Mouse (Mus musculus) liver, postnatal 0 days (tissue): ENCODE measurements around the gene Slc39a8. TPM values are rescaled to one million over a fixed set of nuclear protein-coding genes. Genes with fewer than 3 reads are reported as not detected.

ENCODE experiments used
- ATAC-seq: fragments of 200-750 bp; cut with Nextera tagmentation; 2 replicates; pipeline ENCODE4 v1.8.0; 2017; ENCODE audit warnings: mild to moderate bottlenecking, moderate library complexity
- DNase-seq: peaks from one replicate; pipeline ENCODE4 v3.0.0-alpha.2; 2016
- H3K27ac ChIP-seq: fragments of 300-500 bp; sonication (generic); 2 replicates; pipeline ENCODE4 v1.5.1; 2014; ENCODE audit warnings: antibody characterized with exemption, moderate library complexity, mild to moderate bottlenecking, low read depth
- H3K27me3 ChIP-seq: fragments of 300-500 bp; sonication (generic); 2 replicates; pipeline ENCODE4 v1.6.1; 2014; ENCODE audit warnings: low read length, control low read depth, mixed read lengths; ENCODE audit not compliant: insufficient read depth
- H3K36me3 ChIP-seq: fragments of 300-500 bp; sonication (generic); replicated peaks from 2 replicates; pipeline ENCODE4 v1.6.1; 2014; ENCODE audit warnings: mild to moderate bottlenecking, control low read depth, low read length, moderate library complexity, mixed read lengths; ENCODE audit not compliant: insufficient read depth
- H3K4me1 ChIP-seq: fragments of 300-500 bp; sonication (generic); 2 replicates; pipeline ENCODE4 v1.6.1; 2014; ENCODE audit warnings: antibody characterized with exemption, mild to moderate bottlenecking, control low read depth; ENCODE audit not compliant: insufficient read depth
- H3K4me2 ChIP-seq: fragments of 300-500 bp; sonication (generic); 2 replicates; pipeline ENCODE4 v1.6.1; 2014; ENCODE audit warnings: low read depth, mild to moderate bottlenecking, low read length, moderate library complexity, mixed read lengths
- H3K4me3 ChIP-seq: fragments of 300-500 bp; sonication (generic); 2 replicates; pipeline ENCODE4 v1.5.1; 2014; ENCODE audit warnings: low read depth, low read length
- H3K9ac ChIP-seq: fragments of 300-500 bp; sonication (generic); replicated peaks from 2 replicates; pipeline ENCODE4 v1.6.1; 2014; ENCODE audit warnings: mild to moderate bottlenecking, moderate library complexity
- H3K9me3 ChIP-seq: fragments of 300-500 bp; sonication (generic); 2 replicates; pipeline ENCODE4 v1.6.1; 2016; ENCODE audit warnings: mild to moderate bottlenecking, control low read depth, low read length, mixed read lengths
- CTCF ChIP-seq: sonication (generic); IDR thresholded peaks from 2 replicates; pipeline ENCODE4 v1.5.1; 2016; ENCODE audit warnings: antibody characterized with exemption, low read depth
- EP300 ChIP-seq: IDR thresholded peaks from 2 replicates; pipeline ENCODE4 v1.6.1; 2016; ENCODE audit warnings: antibody characterized with exemption, low read depth, mild to moderate bottlenecking
- WGBS: fragments of 180-500 bp; shearing (Covaris S2); extraction: QIAGEN DNeasy Blood & Tissue Kit; methylation state at CpG from one replicate; pipeline ENCODE4 v1.1.7; 2014; ENCODE audit not compliant: insufficient replicate concordance; 5-methylcytosine and 5-hydroxymethylcytosine counted together
- polyA plus RNA-seq: library from polyadenylated mRNA; unstranded; fragments of >200 nt; fragmentation: Nextera tagmentation; extraction: Ambion mirVana; gene quantifications from 2 replicates; pipeline ENCODE4 v1.2.1, GENCODE M21; 2015

Slc39a8 gene
- polyA plus RNA-seq, 1 experiment from 2014 or later = 12.2 TPM

DNA sequence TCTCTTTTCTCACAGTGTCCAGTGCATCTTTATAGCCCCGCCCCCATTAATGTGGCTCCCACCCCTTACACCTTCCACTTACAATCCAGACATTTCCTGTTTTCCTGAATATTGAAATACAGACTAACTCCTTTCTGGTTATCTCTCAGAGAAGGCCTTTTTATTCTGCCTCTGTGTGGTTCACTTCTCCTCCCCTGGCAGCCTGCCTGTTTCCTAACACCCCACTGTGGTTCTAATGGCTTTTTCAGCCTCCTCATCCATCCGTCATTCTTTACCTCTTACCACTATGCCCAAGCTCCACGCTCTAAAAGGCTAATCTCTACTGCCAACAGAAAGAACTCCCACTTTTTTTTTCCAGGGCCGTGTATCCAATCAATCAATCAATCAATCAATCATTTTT is 44.0 kb downstream of the Slc39a8 start:
- ATAC-seq = no peak
- H3K27me3 ChIP-seq = no peaks in the 10 kb centered on the region
- no peak overlapping the region for H3K4me3 ChIP-seq
- no peak overlapping the region for H3K27ac ChIP-seq
- 70% methylated on average over 4 of the region's 4 CpGs for WGBS
- H3K4me1 ChIP-seq = no peaks in the 10 kb centered on the region
- H3K9ac ChIP-seq = no peak overlapping the region
- H3K4me2 ChIP-seq = no peak overlapping the region
- H3K36me3 ChIP-seq = no peaks in the 10 kb centered on the region
- no peak for DNase-seq
- H3K9me3 ChIP-seq = no peaks in the 10 kb centered on the region
- TF ChIP-seq CTCF = no peak
- no peak for TF ChIP-seq EP300

DNA sequence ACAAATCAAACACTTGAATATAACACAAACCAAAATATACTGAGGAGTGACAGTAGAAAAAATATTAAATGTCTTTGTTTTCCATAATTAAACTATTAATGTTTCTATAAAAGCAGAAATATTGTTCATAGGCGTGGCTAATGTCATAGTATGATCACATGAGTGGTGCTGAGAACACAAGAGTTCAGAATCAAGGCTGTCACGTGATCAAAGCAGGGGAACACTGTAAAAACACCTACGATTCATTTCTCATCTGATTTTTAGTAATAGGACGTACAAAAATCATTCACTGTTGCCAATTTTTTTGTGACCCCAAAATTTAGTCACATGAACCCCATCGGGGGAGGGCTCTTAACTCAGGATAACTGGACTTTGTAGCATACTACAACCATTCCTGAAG is 47.2 kb downstream of the Slc39a8 start:
- TF ChIP-seq CTCF = no peak
- no peak for TF ChIP-seq EP300
- DNase-seq (no peak), ATAC-seq (no peak)
- no peak overlapping the region for H3K27ac ChIP-seq
- H3K4me1 ChIP-seq = no peaks in the 10 kb centered on the region
- no peak overlapping the region for H3K4me2 ChIP-seq
- H3K27me3 ChIP-seq = no peaks in the 10 kb centered on the region
- no peaks in the 10 kb centered on the region for H3K36me3 ChIP-seq
- no peak overlapping the region for H3K9ac ChIP-seq
- WGBS = 88% methylated on average over 5 of the region's 5 CpGs
- H3K9me3 ChIP-seq = no peaks in the 10 kb centered on the region
- no peak overlapping the region for H3K4me3 ChIP-seq

DNA sequence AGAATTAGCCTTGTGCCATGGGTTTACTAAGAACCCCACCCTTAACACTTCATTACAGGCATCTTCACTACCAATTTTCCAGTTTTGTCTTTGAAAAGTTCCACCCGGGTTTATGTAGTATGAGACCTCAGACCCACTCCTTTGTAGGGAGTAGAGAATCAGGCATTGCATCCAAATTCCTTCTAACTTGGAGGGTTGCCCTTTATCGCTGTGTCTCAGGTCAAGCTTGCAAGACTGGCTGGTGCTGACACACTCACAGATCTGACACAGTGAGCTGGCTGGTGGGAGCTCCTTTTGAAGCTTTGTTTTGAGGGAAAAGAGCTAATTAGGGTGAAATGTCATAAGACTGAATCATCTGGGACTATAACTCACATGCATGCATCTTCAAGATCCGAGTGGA is 48.5 kb downstream of the Slc39a8 start:
- no peak overlapping the region for H3K27ac ChIP-seq
- H3K36me3 ChIP-seq = no peaks in the 10 kb centered on the region
- no peak overlapping the region for H3K4me3 ChIP-seq
- DNase-seq (no peak), ATAC-seq (no peak)
- no peak overlapping the region for H3K4me2 ChIP-seq
- H3K4me1 ChIP-seq = no peaks in the 10 kb centered on the region
- no peak for TF ChIP-seq EP300
- no peak for TF ChIP-seq CTCF
- H3K9ac ChIP-seq = no peak overlapping the region
- 82% methylated on average over 3 of the region's 3 CpGs for WGBS
- H3K9me3 ChIP-seq = no peaks in the 10 kb centered on the region
- no peaks in the 10 kb centered on the region for H3K27me3 ChIP-seq

DNA sequence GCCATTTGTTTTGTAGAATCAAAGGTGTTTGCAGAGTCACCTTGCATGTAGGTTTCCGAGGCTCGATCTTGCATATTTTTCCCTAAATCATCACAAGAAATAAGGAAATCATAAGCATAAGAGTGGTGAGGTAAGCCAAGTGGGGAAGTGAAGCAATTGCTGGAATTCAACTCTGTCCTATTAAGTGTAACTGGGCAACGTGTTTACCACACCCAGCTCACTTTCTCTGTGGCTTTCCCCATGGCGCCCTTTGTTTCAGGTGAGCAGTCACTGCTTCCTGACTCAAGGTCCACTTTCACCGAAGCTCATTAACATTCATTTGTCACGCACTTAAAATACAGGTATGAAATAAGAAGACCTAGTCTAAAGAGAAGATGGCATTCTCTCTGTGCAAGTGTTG is 53.0 kb downstream of the Slc39a8 start:
- WGBS = 78% methylated on average over 6 of the region's 6 CpGs
- no peak for DNase-seq
- no peaks in the 10 kb centered on the region for H3K9me3 ChIP-seq

DNA sequence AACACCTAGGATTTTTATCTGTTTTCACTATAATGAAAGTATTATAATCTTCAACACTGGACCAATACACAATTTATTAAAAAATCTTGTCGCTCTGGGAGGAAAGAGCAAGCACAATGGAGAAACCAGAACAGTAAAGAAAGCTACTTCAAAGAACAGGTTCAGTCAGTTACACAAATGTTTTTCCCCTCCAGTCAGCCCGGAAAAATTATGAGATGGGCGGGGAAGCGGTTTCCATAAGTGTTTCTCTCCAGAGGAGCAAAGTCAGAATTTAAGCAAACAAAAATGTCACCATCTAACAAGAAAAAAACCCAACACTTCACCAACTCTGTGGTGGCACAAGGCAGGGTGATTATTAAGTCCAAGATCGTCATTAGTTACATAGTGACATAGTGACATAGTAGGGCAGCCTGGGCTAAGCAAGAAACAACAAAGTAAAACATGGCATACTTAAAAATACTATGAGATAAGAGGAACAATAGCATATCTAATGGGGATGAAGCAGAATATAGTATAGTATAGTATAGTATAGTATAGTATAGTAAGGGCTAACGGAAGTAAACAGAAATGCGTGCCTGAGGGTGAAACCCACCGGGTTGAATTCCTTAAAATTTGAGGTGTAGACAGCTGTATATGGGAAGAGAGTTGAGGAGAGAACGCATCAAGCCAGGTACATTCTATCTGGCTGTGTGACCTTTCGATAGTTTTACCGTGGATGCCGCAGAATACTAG is 61.0 kb downstream of the Slc39a8 start:
- 77% methylated on average over 12 of the region's 12 CpGs for WGBS
- Histone ChIP-seq H3K4me1 (no peaks in the 10 kb centered on the region), H3K9me3 (no peaks in the 10 kb centered on the region), H3K4me3 (no peak overlapping the region), H3K36me3 (peaks cover 4% of the 10 kb centered on the region), H3K9ac (no peak overlapping the region), H3K27ac (no peak overlapping the region), H3K4me2 (no peak overlapping the region), H3K27me3 (no peaks in the 10 kb centered on the region)
- DNase-seq (no peak), ATAC-seq (no peak)
- TF ChIP-seq EP300 = no peak
- no peak for TF ChIP-seq CTCF

More for the DNA sequence above, 53.0 kb downstream of the Slc39a8 start:
- ATAC-seq = no peak
- Histone ChIP-seq H3K4me3 (no peak overlapping the region), H3K4me1 (no peaks in the 10 kb centered on the region), H3K27me3 (no peaks in the 10 kb centered on the region), H3K9ac (no peak overlapping the region), H3K36me3 (no peaks in the 10 kb centered on the region), H3K4me2 (no peak overlapping the region), H3K27ac (no peak overlapping the region)
- TF ChIP-seq CTCF = no peak
- no peak for TF ChIP-seq EP300

DNA sequence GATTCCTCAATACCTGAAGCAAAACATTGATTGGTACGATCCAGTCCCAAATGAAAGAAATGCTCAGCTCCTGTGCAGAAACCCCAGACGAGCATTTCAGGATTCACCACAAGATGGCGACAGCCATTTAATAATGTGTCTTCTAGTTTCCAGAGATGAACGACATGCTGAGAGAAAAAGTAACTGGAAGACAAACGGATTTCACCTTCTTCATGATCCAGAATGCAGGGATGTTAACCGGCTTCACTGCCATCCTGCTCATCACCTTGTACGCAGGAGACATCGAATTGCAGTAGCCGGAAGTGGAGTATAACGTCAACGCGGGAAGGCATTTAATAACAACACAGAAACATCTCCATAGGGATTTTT is 61.6 kb downstream of the Slc39a8 start:
- DNase-seq = peak; percentile 47

More for the DNA sequence above, 61.6 kb downstream of the Slc39a8 start:
- no peaks in the 10 kb centered on the region for H3K9me3 ChIP-seq
- TF ChIP-seq EP300 = no peak
- TF ChIP-seq CTCF = peak; percentile 80
- H3K4me1 ChIP-seq = no peaks in the 10 kb centered on the region
- peaks cover 4% of the 10 kb centered on the region for H3K36me3 ChIP-seq
- no peaks in the 10 kb centered on the region for H3K27me3 ChIP-seq
- H3K27ac ChIP-seq = no peak overlapping the region
- no peak for ATAC-seq
- H3K9ac ChIP-seq = no peak overlapping the region
- no peak overlapping the region for H3K4me2 ChIP-seq
- no peak overlapping the region for H3K4me3 ChIP-seq
- 48% methylated on average over 12 of the region's 12 CpGs for WGBS
